Mouse (Mus musculus): ENCODE measurements around the gene Mvb12b. TPM values are rescaled to one million over a fixed set of nuclear protein-coding genes. Genes with fewer than 3 reads are reported as not detected.

Mvb12b gene
- total RNA-seq, 1 experiment from 2014 or later, result 12.1 TPM

GRCm38 (mm10) chr2:33868996-33869688, 18.6 kb downstream of the Mvb12b start:
- ATAC-seq (ENCODE audit: extremely low read depth, insufficient number of reproducible peaks, low FRiP score, poor library complexity, severe bottlenecking), result no peak

GRCm38 (mm10) chr2:33868322-33868721, 19.4 kb downstream of the Mvb12b start:
- no peak for ATAC-seq (ENCODE audit: extremely low read depth, insufficient number of reproducible peaks, low FRiP score, poor library complexity, severe bottlenecking)

- no peak for ATAC-seq (ENCODE audit: extremely low read depth, insufficient number of reproducible peaks, low FRiP score, poor library complexity, severe bottlenecking)
Observed at GRCm38 (mm10) chr2:33856746-33857145, 31.0 kb downstream of the Mvb12b start.

GRCm38 (mm10) chr2:33853011-33853976, 34.5 kb downstream of the Mvb12b start:
- ATAC-seq (ENCODE audit: extremely low read depth, insufficient number of reproducible peaks, low FRiP score, poor library complexity, severe bottlenecking), result peak; percentile 8; the same call in 1 of the 2 replicates

GRCm38 (mm10) chr2:33847196-33847834, 40.4 kb downstream of the Mvb12b start:
- 0 out of 2 replicates have a peak, but pooled peaks have one; percentile 34 for ATAC-seq (ENCODE audit: extremely low read depth, insufficient number of reproducible peaks, low FRiP score, poor library complexity, severe bottlenecking)

- ATAC-seq (ENCODE audit: extremely low read depth, insufficient number of reproducible peaks, low FRiP score, poor library complexity, severe bottlenecking), result no peak
Observed at GRCm38 (mm10) chr2:33846635-33847034, 41.1 kb downstream of the Mvb12b start.

- no peak for ATAC-seq (ENCODE audit: extremely low read depth, insufficient number of reproducible peaks, low FRiP score, poor library complexity, severe bottlenecking)
Observed at GRCm38 (mm10) chr2:33843642-33844041, 44.1 kb downstream of the Mvb12b start.

GRCm38 (mm10) chr2:33842983-33843577, 44.7 kb downstream of the Mvb12b start:
- ATAC-seq (ENCODE audit: extremely low read depth, insufficient number of reproducible peaks, low FRiP score, poor library complexity, severe bottlenecking), result no peak

GRCm38 (mm10) chr2:33841980-33842379, 45.8 kb downstream of the Mvb12b start:
- no peak for ATAC-seq (ENCODE audit: extremely low read depth, insufficient number of reproducible peaks, low FRiP score, poor library complexity, severe bottlenecking)

- ATAC-seq (ENCODE audit: extremely low read depth, insufficient number of reproducible peaks, low FRiP score, poor library complexity, severe bottlenecking), result no peak
Observed at GRCm38 (mm10) chr2:33840483-33840882, 47.3 kb downstream of the Mvb12b start.

GRCm38 (mm10) chr2:33839252-33839651, 48.5 kb downstream of the Mvb12b start:
- no peak for ATAC-seq (ENCODE audit: extremely low read depth, insufficient number of reproducible peaks, low FRiP score, poor library complexity, severe bottlenecking)

GRCm38 (mm10) chr2:33837297-33837696, 50.4 kb downstream of the Mvb12b start:
- ATAC-seq (ENCODE audit: extremely low read depth, insufficient number of reproducible peaks, low FRiP score, poor library complexity, severe bottlenecking), result no peak

GRCm38 (mm10) chr2:33836660-33837213, 51.0 kb downstream of the Mvb12b start:
- no peak for ATAC-seq (ENCODE audit: extremely low read depth, insufficient number of reproducible peaks, low FRiP score, poor library complexity, severe bottlenecking)

- no peak for ATAC-seq (ENCODE audit: extremely low read depth, insufficient number of reproducible peaks, low FRiP score, poor library complexity, severe bottlenecking)
Observed at GRCm38 (mm10) chr2:33835038-33835437, 52.7 kb downstream of the Mvb12b start.

GRCm38 (mm10) chr2:33833902-33834301, 53.8 kb downstream of the Mvb12b start:
- ATAC-seq (ENCODE audit: extremely low read depth, insufficient number of reproducible peaks, low FRiP score, poor library complexity, severe bottlenecking), result no peak

- ATAC-seq (ENCODE audit: extremely low read depth, insufficient number of reproducible peaks, low FRiP score, poor library complexity, severe bottlenecking), result no peak
Observed at GRCm38 (mm10) chr2:33829870-33830269, 57.9 kb downstream of the Mvb12b start.

GRCm38 (mm10) chr2:33826777-33827176, 61.0 kb downstream of the Mvb12b start:
- no peak for ATAC-seq (ENCODE audit: extremely low read depth, insufficient number of reproducible peaks, low FRiP score, poor library complexity, severe bottlenecking)

- ATAC-seq (ENCODE audit: extremely low read depth, insufficient number of reproducible peaks, low FRiP score, poor library complexity, severe bottlenecking), result no peak
Observed at GRCm38 (mm10) chr2:33824935-33825514, 62.7 kb downstream of the Mvb12b start.
